Mouse (Mus musculus) intestine, postnatal 0 days (tissue): Measurements from ENCODE around the gene Kcnj8. TPM values are rescaled to one million over a fixed set of nuclear protein-coding genes. Genes with fewer than 3 reads are reported as not detected.

ENCODE experiments used
- ATAC-seq: fragments of 200-750 bp; cut with Nextera tagmentation; 2 replicates; pipeline ENCODE4 v1.8.0; 2017; ENCODE audit warnings: mild to moderate bottlenecking, moderate TSS enrichment, moderate library complexity
- H3K27ac ChIP-seq: fragments of 300-500 bp; sonication (generic); 2 replicates; pipeline ENCODE4 v1.5.1; 2014; ENCODE audit warnings: mild to moderate bottlenecking, low read depth, low read length, moderate library complexity
- H3K27me3 ChIP-seq: fragments of 300-500 bp; sonication (generic); replicated peaks from 2 replicates; pipeline ENCODE4 v1.6.1; 2014; ENCODE audit warnings: low read length, mixed read lengths; ENCODE audit not compliant: control insufficient read depth, insufficient read depth
- H3K36me3 ChIP-seq: fragments of 300-500 bp; sonication (generic); 2 replicates; pipeline ENCODE4 v1.6.1; 2014; ENCODE audit warnings: mild to moderate bottlenecking, moderate library complexity; ENCODE audit not compliant: control insufficient read depth, insufficient read depth
- H3K4me1 ChIP-seq: fragments of 300-500 bp; sonication (generic); replicated peaks from 2 replicates; pipeline ENCODE4 v1.6.1; 2014; ENCODE audit warnings: antibody characterized with exemption, low read length, mixed read lengths; ENCODE audit not compliant: control insufficient read depth, insufficient read depth
- H3K4me2 ChIP-seq: fragments of 300-500 bp; sonication (generic); replicated peaks from 2 replicates; pipeline ENCODE4 v1.6.1; 2014; ENCODE audit warnings: low read depth, mild to moderate bottlenecking, moderate library complexity
- H3K4me3 ChIP-seq: fragments of 300-500 bp; sonication (generic); 2 replicates; pipeline ENCODE4 v1.5.1; 2014; ENCODE audit warnings: low read depth, low read length
- H3K9ac ChIP-seq: fragments of 300-500 bp; sonication (generic); 2 replicates; pipeline ENCODE4 v1.6.1; 2014; ENCODE audit warnings: mild to moderate bottlenecking, low read depth, low read length
- H3K9me3 ChIP-seq: fragments of 300-500 bp; sonication (generic); 2 replicates; pipeline ENCODE4 v1.6.1; 2016; ENCODE audit warnings: mixed run types; ENCODE audit not compliant: control insufficient read depth
- CTCF ChIP-seq: sonication (generic); IDR thresholded peaks from 2 replicates; pipeline ENCODE4 v1.5.1; 2016; ENCODE audit warnings: low read depth, mild to moderate bottlenecking, control low read depth, antibody characterized with exemption, moderate library complexity
- WGBS: fragments of 180-500 bp; shearing (Covaris S2); extraction: QIAGEN DNeasy Blood & Tissue Kit; methylation state at CpG from one replicate; pipeline ENCODE4 v1.1.7; 2014; 5-methylcytosine and 5-hydroxymethylcytosine counted together
- polyA plus RNA-seq: library from polyadenylated mRNA; unstranded; fragments of >200 nt; fragmentation: Nextera tagmentation; extraction: Ambion mirVana; gene quantifications from 2 replicates; pipeline ENCODE4 v1.2.1, GENCODE M21; 2015

Kcnj8 gene
- polyA plus RNA-seq, 1 experiment from 2014 or later: 28.7 TPM

DNA sequence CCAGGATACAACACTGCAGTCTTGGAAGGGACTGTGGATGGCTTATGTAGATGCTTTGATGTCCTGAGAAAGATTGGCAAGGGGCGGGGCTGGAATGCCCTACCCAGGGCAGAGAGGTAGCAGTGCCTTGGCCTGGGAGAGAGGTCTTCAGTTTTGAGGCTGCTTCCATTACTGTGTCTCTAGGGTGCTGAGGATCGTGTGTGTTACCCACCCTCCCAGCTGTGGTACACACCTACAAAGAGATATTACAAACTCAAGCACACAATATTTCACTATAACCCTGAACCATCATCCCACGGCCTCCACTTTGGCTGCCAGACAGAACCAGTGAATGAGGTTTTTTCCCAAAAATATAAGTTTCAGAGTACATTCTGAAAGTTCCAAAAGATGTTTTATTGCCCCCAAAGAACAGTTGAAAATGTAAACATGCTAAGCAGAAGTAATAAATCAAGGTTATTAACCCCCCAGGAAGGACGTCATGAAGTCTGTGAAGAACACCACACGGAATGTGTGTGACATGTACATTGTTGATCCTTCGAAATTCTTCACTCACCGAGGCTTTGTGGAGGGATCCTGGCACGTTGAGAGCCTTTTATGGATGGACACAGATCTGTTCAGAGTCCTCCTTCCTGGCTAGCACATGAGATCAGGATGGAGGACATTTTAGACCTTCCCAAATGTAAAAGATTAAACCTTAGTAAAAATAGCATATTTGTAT, 29.2 kb downstream of the Kcnj8 start:
- Histone ChIP-seq H3K4me3 (no peak overlapping the region), H3K36me3 (no peaks in the 10 kb centered on the region), H3K4me1 (no peaks in the 10 kb centered on the region), H3K9me3 (no peaks in the 10 kb centered on the region), H3K4me2 (no peak overlapping the region), H3K27me3 (no peaks in the 10 kb centered on the region), H3K27ac (no peak overlapping the region), H3K9ac (no peak overlapping the region)
- no peak for TF ChIP-seq CTCF
- no peak for ATAC-seq
- WGBS: 53% methylated on average over 8 of the region's 8 CpGs

DNA sequence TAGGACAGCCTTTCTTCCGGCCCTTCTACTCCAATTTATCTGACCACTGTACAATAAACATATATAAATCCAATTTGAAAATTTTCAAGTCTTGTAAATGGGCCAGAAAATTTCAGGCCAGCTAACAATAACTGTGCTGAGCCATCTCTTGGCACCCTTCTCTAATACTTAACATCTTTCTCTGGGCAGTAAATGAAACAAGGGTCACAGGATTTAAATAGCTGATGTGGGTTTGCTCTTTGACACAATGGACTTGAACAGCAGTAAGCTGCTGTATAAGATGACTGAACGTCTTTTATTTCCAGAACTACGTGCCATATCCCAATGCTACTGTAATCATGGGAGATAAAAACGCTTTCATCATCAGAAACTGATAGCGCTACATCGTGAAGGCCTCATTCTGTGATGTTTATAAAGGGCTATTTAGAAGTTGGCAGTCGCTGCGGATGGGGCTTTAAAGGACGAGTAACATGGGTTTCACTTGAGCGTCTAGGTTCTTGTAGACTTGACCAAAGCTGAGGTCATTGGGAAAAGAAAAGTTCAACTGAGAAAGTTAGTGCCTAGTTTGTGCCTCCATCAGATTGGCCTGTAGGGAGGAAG, 30.8 kb downstream of the Kcnj8 start:
- whole genome bisulfite sequencing: 53% methylated on average over 10 of the region's 10 CpGs
- no peak overlapping the region for H3K9ac ChIP-seq

DNA sequence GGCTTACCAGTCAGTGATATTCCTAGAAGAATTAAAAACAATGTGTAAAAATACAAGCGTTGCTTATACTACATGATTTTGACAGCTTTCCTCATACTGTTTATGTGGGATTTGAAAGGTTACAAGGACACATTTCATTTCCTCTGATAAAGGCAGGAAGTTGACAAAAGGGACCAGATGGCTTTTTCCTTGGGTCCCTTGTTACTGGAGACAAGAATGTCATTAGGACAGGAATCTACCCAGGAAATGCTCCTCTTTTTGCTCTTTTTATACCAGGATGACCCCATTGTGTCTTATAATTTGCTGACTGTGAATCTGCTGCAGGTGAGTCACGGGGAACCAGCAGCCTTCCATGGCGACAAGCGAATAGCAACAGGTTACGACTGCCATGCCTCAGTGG, 31.3 kb downstream of the Kcnj8 start:
- no peak for ATAC-seq
- Histone ChIP-seq H3K36me3 (no peaks in the 10 kb centered on the region), H3K9ac (no peak overlapping the region), H3K9me3 (no peaks in the 10 kb centered on the region), H3K4me2 (no peak overlapping the region), H3K27me3 (no peaks in the 10 kb centered on the region), H3K4me1 (no peaks in the 10 kb centered on the region), H3K27ac (no peak overlapping the region), H3K4me3 (no peak overlapping the region)
- 77% methylated on average over 5 of the region's 5 CpGs for WGBS
- no peak for TF ChIP-seq CTCF

More for the DNA sequence above, 30.8 kb downstream of the Kcnj8 start:
- Histone ChIP-seq H3K9me3 (no peaks in the 10 kb centered on the region), H3K27ac (no peak overlapping the region), H3K27me3 (no peaks in the 10 kb centered on the region), H3K4me1 (no peaks in the 10 kb centered on the region), H3K4me3 (no peak overlapping the region), H3K4me2 (no peak overlapping the region), H3K36me3 (no peaks in the 10 kb centered on the region)
- no peak for TF ChIP-seq CTCF
- no peak for ATAC-seq

DNA sequence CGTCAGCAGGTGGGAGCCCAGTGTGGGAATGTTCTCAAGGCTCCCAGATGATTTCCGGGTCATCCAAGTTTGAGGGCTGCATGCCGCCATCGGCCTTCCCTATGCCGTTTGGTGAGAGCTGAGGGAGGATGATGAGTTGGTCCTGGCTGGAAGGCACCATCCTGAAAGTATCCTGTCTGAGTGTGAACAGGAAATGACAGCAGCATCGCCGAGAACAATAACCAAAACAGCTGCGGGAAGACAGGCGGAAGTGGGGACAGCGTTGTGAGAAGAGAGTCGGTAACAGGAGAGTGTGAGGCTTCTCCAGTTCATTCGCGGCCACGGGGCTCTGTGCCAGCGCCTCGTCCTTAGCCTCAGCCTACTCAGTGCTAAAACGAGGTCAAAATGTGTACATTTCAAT, 32.9 kb downstream of the Kcnj8 start:
- H3K27ac ChIP-seq: no peak overlapping the region
- no peak overlapping the region for H3K4me2 ChIP-seq
- no peak overlapping the region for H3K4me3 ChIP-seq
- no peaks in the 10 kb centered on the region for H3K9me3 ChIP-seq
- H3K9ac ChIP-seq: no peak overlapping the region
- no peaks in the 10 kb centered on the region for H3K36me3 ChIP-seq
- H3K27me3 ChIP-seq: no peaks in the 10 kb centered on the region
- H3K4me1 ChIP-seq: no peaks in the 10 kb centered on the region
- ATAC-seq: no peak
- 48% methylated on average over 17 of the region's 17 CpGs for WGBS
- TF ChIP-seq CTCF: no peak

DNA sequence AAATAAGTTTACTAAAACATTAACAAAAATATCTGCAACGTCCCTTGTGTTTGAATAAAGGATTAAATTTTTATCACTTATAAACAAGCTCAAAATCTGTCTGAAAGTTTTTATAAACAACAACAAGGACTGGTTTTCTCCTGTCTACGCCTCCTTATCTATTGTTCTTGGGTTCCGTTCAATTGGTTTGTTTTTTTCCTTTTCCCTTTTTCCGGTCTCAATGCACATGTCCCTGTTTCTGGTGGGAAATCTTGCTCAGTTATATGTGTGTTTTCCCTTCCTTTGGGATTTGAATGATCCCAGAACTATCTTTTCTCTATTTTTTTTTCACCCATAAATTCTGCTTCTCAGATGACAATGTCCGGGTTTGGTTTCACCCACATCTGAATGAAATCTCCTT, 38.0 kb downstream of the Kcnj8 start:
- no peaks in the 10 kb centered on the region for H3K9me3 ChIP-seq
- no peak overlapping the region for H3K4me2 ChIP-seq
- ATAC-seq: no peak
- no peak overlapping the region for H3K4me3 ChIP-seq
- H3K9ac ChIP-seq: no peak overlapping the region
- WGBS: 66% methylated on average over 5 of the region's 5 CpGs
- TF ChIP-seq CTCF: no peak
- H3K27me3 ChIP-seq: no peaks in the 10 kb centered on the region
- no peaks in the 10 kb centered on the region for H3K4me1 ChIP-seq
- H3K36me3 ChIP-seq: no peaks in the 10 kb centered on the region
- H3K27ac ChIP-seq: no peak overlapping the region

DNA sequence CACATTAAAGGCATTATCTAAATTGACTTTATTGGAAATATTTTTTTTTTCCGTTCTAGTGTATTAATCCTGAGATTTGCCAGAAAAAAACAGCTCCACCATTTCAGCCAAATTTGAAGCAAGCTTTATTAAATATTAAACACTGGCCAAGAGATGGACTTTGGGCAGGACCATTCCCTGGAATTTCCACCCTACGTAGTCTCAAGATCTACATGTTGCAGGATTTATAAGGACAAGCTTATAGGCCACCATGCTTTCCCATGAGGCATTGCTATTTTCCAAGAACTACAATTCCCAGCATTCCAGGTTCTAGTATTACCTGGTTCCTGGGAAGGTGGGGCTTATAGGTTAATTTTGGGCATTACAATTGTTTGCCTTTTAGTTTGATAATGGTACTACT, 38.7 kb downstream of the Kcnj8 start:
- H3K27ac ChIP-seq: no peak overlapping the region
- whole genome bisulfite sequencing: 78% methylated on average over 2 of the region's 2 CpGs

More for the DNA sequence above, 38.7 kb downstream of the Kcnj8 start:
- Histone ChIP-seq H3K4me3 (no peak overlapping the region), H3K4me2 (no peak overlapping the region), H3K4me1 (peaks cover 2% of the 10 kb centered on the region; the same call in 1 of the 2 replicates), H3K9me3 (no peaks in the 10 kb centered on the region), H3K9ac (no peak overlapping the region), H3K27me3 (no peaks in the 10 kb centered on the region), H3K36me3 (no peaks in the 10 kb centered on the region)
- no peak for TF ChIP-seq CTCF
- ATAC-seq: no peak
